Mouse (Mus musculus): ENCODE results near the gene Olfr1420. TPM values are rescaled to one million over a fixed set of nuclear protein-coding genes. Genes with fewer than 3 reads are reported as not detected.
"Not testable (repeated sequence)": the region's sequence is repeated elsewhere in the genome, so short reads cannot be mapped to it uniquely, and the experiment has no call there.

Gene Olfr1420
- not detected in 2 replicates for polyA plus RNA-seq (2016; fragmentation: Nextera tagmentation; extraction: Ambion mirVana)

GRCm38 (mm10) chr19:11886265-11886664 lies at the start of gene Olfr1420:
Gene Olfr1420 (plus strand): TSS chr19:11886565.
- no peaks in the 10 kb centered on the region for H3K9me3 ChIP-seq (replicated peaks)
- 63% methylated on average over 1 of the region's 1 CpGs for WGBS
- H3K4me3 ChIP-seq = no peak within 1 kb of the TSS

DNA sequence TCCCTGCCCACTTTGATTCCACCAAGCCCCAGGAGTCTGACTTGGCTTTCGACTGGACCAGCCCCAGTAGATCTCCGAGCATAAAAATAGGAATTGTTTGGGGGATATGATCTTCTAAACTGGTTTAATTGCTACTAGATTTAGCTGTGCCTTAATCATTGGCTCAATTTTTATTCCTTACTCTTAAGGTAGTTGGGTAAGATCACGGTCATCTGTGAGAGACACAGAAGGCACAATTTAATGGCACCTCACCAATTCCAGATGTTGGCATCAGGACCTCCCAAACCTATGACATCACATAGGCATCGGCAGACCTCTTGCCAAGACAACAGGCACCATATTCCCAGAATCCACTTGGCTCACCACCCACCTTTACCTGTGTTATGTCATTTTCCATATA lies 47.2 kb upstream of the Olfr1420 start, which contains the start of gene Olfr1417:
Gene Olfr1417, minus strand, starts transcription at position 101 of the 400 bp plus-strand sequence.
- H3K36me3 ChIP-seq = no peaks in the 10 kb centered on the region
- no peak within 1 kb of the TSS for H3K4me3 ChIP-seq
- H3K9me3 ChIP-seq (replicated peaks) = no peaks in the 10 kb centered on the region
- no peaks in the 10 kb centered on the region for H3K27me3 ChIP-seq (ENCODE audit: low read depth, poor library complexity, severe bottlenecking)
- no peak within 1 kb of the TSS for H3K27ac ChIP-seq
- 89% methylated on average over 4 of the region's 4 CpGs for WGBS
- H3K4me1 ChIP-seq = no peaks in the 10 kb centered on the region
- DNase-seq (ENCODE audit: low spot score) = no peak

More at GRCm38 (mm10) chr19:11886265-11886664, at the start of gene Olfr1420:
- Histone ChIP-seq H3K27ac (no peak within 1 kb of the TSS), H3K36me3 (no peaks in the 10 kb centered on the region), H3K4me1 (no peaks in the 10 kb centered on the region), H3K27me3 (ENCODE audit: low read depth, poor library complexity, severe bottlenecking) (no peaks in the 10 kb centered on the region)
- no peak for DNase-seq (ENCODE audit: low spot score)

GRCm38 (mm10) chr19:11846333-11846732 lies 40.0 kb upstream of the Olfr1420 start:
- 84% methylated on average over 4 of the region's 4 CpGs for WGBS
- H3K27ac ChIP-seq = no peak overlapping the region
- no peaks in the 10 kb centered on the region for H3K27me3 ChIP-seq (ENCODE audit: low read depth, poor library complexity, severe bottlenecking)
- H3K36me3 ChIP-seq = no peaks in the 10 kb centered on the region
- no peaks in the 10 kb centered on the region for H3K9me3 ChIP-seq (replicated peaks)
- no peak for DNase-seq (ENCODE audit: low spot score)
- no peaks in the 10 kb centered on the region for H3K4me1 ChIP-seq
- no peak overlapping the region for H3K4me3 ChIP-seq

GRCm38 (mm10) chr19:11852652-11853051 lies 33.7 kb upstream of the Olfr1420 start:
- H3K27me3 ChIP-seq (ENCODE audit: low read depth, poor library complexity, severe bottlenecking) = no peaks in the 10 kb centered on the region
- no peaks in the 10 kb centered on the region for H3K4me1 ChIP-seq
- WGBS = 67% methylated on average over 4 of the region's 4 CpGs
- no peak for DNase-seq (ENCODE audit: low spot score)
- no peaks in the 10 kb centered on the region for H3K36me3 ChIP-seq
- H3K27ac ChIP-seq = no peak overlapping the region
- no peaks in the 10 kb centered on the region for H3K9me3 ChIP-seq (replicated peaks)
- H3K4me3 ChIP-seq = no peak overlapping the region

DNA sequence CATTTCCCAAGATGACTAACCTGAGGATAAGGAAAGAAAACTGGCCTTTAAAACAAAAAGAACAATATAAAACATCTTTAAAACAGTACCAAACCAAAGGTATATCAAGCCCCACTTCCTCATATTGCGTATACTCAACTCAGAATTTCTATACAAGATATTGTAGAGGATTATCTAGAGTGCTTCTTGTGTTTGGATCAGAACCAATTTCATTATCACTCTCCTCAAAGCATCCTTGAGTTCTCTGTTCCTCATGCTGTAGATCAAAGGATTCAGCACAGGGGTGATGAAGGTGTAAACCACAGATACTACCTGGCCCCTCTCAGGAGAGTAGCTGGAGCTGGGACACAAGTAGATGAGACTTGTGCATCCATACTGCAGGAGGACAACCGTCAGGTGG lies 31.5 kb upstream of the Olfr1420 start:
- DNase-seq (ENCODE audit: low spot score) = no peak
- H3K27ac ChIP-seq = no peak overlapping the region
- 87% methylated on average over 2 of the region's 2 CpGs for WGBS
- H3K9me3 ChIP-seq (replicated peaks) = no peaks in the 10 kb centered on the region
- H3K36me3 ChIP-seq = no peaks in the 10 kb centered on the region
- no peaks in the 10 kb centered on the region for H3K27me3 ChIP-seq (ENCODE audit: low read depth, poor library complexity, severe bottlenecking)
- H3K4me1 ChIP-seq = no peaks in the 10 kb centered on the region
- H3K4me3 ChIP-seq = no peak overlapping the region

DNA sequence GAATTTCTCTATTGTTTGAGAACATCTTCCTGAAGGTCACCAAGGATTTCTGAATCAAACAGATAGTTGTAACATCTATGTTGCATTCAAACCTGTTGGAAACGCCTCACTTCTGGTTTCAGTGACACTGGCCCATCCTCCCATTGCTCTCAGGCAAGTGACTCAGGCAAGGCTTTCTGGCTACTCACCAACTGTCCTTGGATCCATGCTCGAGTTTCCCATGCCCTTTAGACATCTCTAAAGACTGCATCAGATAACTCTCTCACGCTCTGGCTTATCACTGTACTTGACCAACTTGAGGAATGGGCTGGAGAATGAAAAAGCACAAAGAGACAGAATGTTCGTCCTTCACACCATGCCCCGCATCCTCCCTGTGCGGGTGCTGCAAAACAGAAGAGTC lies 29.9 kb upstream of the Olfr1420 start:
- no peak overlapping the region for H3K27ac ChIP-seq
- DNase-seq (ENCODE audit: low spot score) = no peak
- no peak overlapping the region for H3K4me3 ChIP-seq
- H3K4me1 ChIP-seq = no peaks in the 10 kb centered on the region
- H3K27me3 ChIP-seq (ENCODE audit: low read depth, poor library complexity, severe bottlenecking) = no peaks in the 10 kb centered on the region
- WGBS = 83% methylated on average over 6 of the region's 6 CpGs
- H3K36me3 ChIP-seq = no peaks in the 10 kb centered on the region
- H3K9me3 ChIP-seq (replicated peaks) = no peaks in the 10 kb centered on the region

GRCm38 (mm10) chr19:11860966-11861365 lies 25.4 kb upstream of the Olfr1420 start, which contains the start of gene Olfr1418:
Gene Olfr1418 (minus strand): TSS chr19:11861066.
- H3K4me3 ChIP-seq = no peak within 1 kb of the TSS
- no peaks in the 10 kb centered on the region for H3K4me1 ChIP-seq
- no peaks in the 10 kb centered on the region for H3K9me3 ChIP-seq (replicated peaks)
- no peaks in the 10 kb centered on the region for H3K36me3 ChIP-seq
- H3K27me3 ChIP-seq (ENCODE audit: low read depth, poor library complexity, severe bottlenecking) = no peaks in the 10 kb centered on the region
- H3K27ac ChIP-seq = no peak within 1 kb of the TSS
- 97% methylated on average over 1 of the region's 1 CpGs for WGBS
- DNase-seq (ENCODE audit: low spot score) = no peak

DNA sequence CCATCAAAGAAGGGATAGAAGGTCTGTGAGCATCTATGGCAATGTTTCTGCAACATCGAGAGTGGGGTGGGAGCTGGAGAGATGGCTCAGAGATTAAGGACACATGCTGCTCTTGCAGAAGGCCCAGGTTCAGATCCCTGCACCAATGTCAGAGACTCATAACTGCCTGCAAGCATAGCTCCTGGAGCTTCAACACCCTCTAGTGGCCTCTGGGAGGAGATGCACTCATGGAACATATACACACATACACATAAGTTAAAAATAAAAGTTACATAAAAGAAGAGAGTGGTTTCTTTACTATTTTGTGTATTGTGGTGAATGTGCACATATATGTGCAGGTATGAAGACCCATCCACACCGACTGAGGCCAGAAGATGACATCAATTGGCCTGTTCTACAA lies 18.5 kb upstream of the Olfr1420 start:
- Histone ChIP-seq H3K27ac (no peak overlapping the region), H3K36me3 (no peaks in the 10 kb centered on the region), H3K4me1 (no peaks in the 10 kb centered on the region), H3K27me3 (ENCODE audit: low read depth, poor library complexity, severe bottlenecking) (no peaks in the 10 kb centered on the region), H3K4me3 (no peak overlapping the region), H3K9me3 (replicated peaks) (no peaks in the 10 kb centered on the region)
- WGBS = 77% methylated on average over 2 of the region's 2 CpGs
- DNase-seq (ENCODE audit: low spot score) = no peak

- no peak within 1 kb of the TSS for H3K27ac ChIP-seq
- H3K4me1 ChIP-seq = no peaks in the 10 kb centered on the region
- H3K36me3 ChIP-seq = no peaks in the 10 kb centered on the region
- H3K9me3 ChIP-seq (replicated peaks) = no peaks in the 10 kb centered on the region
- no peak within 1 kb of the TSS for H3K4me3 ChIP-seq
- no peak for DNase-seq (ENCODE audit: low spot score)
- 56% methylated on average over 1 of the region's 1 CpGs for WGBS
- H3K27me3 ChIP-seq (ENCODE audit: low read depth, poor library complexity, severe bottlenecking) = no peaks in the 10 kb centered on the region
Observed at GRCm38 (mm10) chr19:11875006-11875405, 11.4 kb upstream of the Olfr1420 start, which contains the start of gene Olfr1419. Gene Olfr1419 (minus strand): TSS chr19:11875106.

- H3K36me3 ChIP-seq; DNase-seq (ENCODE audit: low spot score); H3K4me3 ChIP-seq; H3K4me1 ChIP-seq; H3K27ac ChIP-seq; H3K27me3 ChIP-seq (ENCODE audit: low read depth, poor library complexity, severe bottlenecking); H3K9me3 ChIP-seq (replicated peaks): not testable (repeated sequence)
- 67% methylated on average over 22 of the region's 22 CpGs for WGBS
Observed at GRCm38 (mm10) chr19:11878404-11878803, 8.0 kb upstream of the Olfr1420 start.

- no peak for DNase-seq (ENCODE audit: low spot score)
- peaks cover 12% of the 10 kb centered on the region; the same call in 1 of the 2 replicates for H3K4me1 ChIP-seq
- H3K27ac ChIP-seq = no peak overlapping the region
- H3K9me3 ChIP-seq (replicated peaks) = no peaks in the 10 kb centered on the region
- no peaks in the 10 kb centered on the region for H3K27me3 ChIP-seq (ENCODE audit: low read depth, poor library complexity, severe bottlenecking)
- peaks cover 19% of the 10 kb centered on the region for H3K36me3 ChIP-seq
- peak overlapping the region; percentile 88 for H3K4me3 ChIP-seq
- 94% methylated on average over 5 of the region's 5 CpGs for WGBS
Observed at GRCm38 (mm10) chr19:11911021-11911420, 24.7 kb downstream of the Olfr1420 start.

- Histone ChIP-seq H3K4me3 (peak overlapping the region; percentile 88), H3K27me3 (ENCODE audit: low read depth, poor library complexity, severe bottlenecking) (no peaks in the 10 kb centered on the region), H3K4me1 (peaks cover 12% of the 10 kb centered on the region; the same call in 1 of the 2 replicates), H3K27ac (peak overlapping the region; percentile 95), H3K36me3 (peaks cover 24% of the 10 kb centered on the region), H3K9me3 (replicated peaks) (no peaks in the 10 kb centered on the region)
- no peak for DNase-seq (ENCODE audit: low spot score)
- WGBS = 3% methylated on average over 17 of the region's 17 CpGs
Observed at GRCm38 (mm10) chr19:11911603-11912002, 25.2 kb downstream of the Olfr1420 start.

DNA sequence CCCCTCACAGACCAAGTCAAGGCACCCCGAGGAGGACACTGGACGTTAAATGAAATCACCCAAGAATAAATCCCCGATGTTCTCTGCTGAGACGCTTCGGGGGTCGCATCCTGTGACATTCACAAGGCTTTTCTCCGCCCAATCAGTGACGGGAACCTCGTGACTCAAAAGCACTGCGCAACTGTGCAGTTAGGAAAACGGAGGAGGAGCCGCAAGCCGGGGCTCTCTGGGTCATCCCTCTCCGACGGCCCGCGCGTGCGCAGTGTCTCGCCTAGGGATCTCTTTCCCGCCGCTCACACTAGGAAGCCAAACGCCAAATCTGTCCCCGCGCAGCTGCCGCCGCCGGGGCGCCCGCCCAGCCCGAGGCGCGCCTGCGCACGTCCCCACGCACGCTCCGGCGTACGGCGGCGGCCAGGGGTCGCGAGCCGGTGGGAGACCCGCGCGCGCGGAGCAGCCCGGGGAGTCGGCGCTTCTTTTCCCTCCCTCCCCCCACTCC lies 25.7 kb downstream of the Olfr1420 start, which contains the start of gene Patl1:
Gene Patl1, plus strand, starts transcription at position 363 of the 496 bp plus-strand sequence.
- H3K4me1 ChIP-seq = peaks cover 12% of the 10 kb centered on the region; the same call in 1 of the 2 replicates
- peaks cover 29% of the 10 kb centered on the region for H3K36me3 ChIP-seq
- H3K27ac ChIP-seq = peak within 1 kb of the TSS; percentile 95
- DNase-seq (ENCODE audit: low spot score) = peak; percentile 98
- no peaks in the 10 kb centered on the region for H3K9me3 ChIP-seq (replicated peaks)
- H3K27me3 ChIP-seq (ENCODE audit: low read depth, poor library complexity, severe bottlenecking) = no peaks in the 10 kb centered on the region
- peak within 1 kb of the TSS; percentile 88 for H3K4me3 ChIP-seq
- WGBS = under 1% methylated on average over 52 of the region's 53 CpGs
